Mouse (Mus musculus): ENCODE measurements around the gene Tmem221.
"Not testable (repeated sequence)": the region's sequence is repeated elsewhere in the genome, so short reads cannot be mapped to it uniquely, and the experiment has no call there.

Tmem221 gene

DNA sequence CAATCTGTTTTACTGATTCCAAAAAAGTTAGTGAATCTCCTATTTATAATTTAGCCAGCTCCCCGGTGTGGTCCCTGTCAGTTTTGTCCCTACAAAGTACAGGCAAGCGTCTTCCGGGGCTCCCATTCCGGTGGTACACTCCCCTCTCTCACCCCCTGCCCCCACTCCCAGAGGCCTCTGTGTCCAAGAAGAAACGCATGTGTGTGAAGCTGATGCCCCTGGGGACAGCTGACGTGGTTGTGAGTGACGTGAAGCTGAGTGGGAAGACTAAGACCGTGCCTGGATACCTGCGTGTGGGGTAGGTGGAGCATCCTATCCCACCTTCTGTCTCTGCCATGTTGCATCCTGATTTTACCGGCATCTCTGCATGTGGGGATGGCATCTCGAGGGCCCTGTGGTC is 13.6 kb downstream of the Tmem221 start:
- Histone ChIP-seq H3K4me3 (replicated peaks; ENCODE audit: low read length) (no peak overlapping the region), H3K36me3 (ENCODE audit: insufficient read depth, low read length) (peaks cover 40% of the 10 kb centered on the region), H3K4me1 (replicated peaks; ENCODE audit: low read depth, low read length) (peaks cover 27% of the 10 kb centered on the region), H3K9me3 (ENCODE audit: low read length) (no peaks in the 10 kb centered on the region), H3K27me3 (ENCODE audit: insufficient read depth, low read length) (peaks cover 9% of the 10 kb centered on the region; the same call in 1 of the 2 replicates)
- TF ChIP-seq POU5F1 (IDR thresholded peaks at IDR 0.05; ENCODE audit: borderline replicate concordance, low read length) (no peak), NANOG (IDR thresholded peaks at IDR 0.05; ENCODE audit: borderline replicate concordance, low read length) (no peak), CTCF (conservative IDR thresholded peaks at IDR 0.05; ENCODE audit: low read length) (no peak)

DNA sequence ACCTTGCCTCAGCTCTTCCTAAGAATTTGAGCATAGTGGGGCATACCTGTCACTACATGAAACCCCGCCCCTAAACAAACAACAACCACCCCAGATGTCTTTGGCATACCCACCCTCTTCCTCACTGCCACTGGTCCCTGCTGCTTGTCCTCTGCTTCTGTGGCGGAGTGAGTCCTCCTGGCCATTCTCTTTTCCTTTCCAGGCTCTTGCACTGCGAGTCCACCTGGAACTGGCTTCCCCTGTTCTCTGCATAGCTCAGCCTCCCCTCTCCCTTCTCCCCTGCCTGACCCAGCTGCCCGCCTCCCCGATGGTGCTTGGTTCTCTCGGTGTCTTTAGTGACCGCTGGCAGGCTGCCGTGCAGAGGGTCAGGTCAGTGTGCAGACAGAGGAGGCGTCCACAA is 14.9 kb downstream of the Tmem221 start:
- H3K9me3 ChIP-seq (ENCODE audit: low read length): no peaks in the 10 kb centered on the region
- H3K27me3 ChIP-seq (ENCODE audit: insufficient read depth, low read length): peaks cover 18% of the 10 kb centered on the region
- peak overlapping the region; percentile 97 for H3K4me3 ChIP-seq (replicated peaks; ENCODE audit: low read length)
- H3K36me3 ChIP-seq (ENCODE audit: insufficient read depth, low read length): peaks cover 38% of the 10 kb centered on the region
- TF ChIP-seq POU5F1 (IDR thresholded peaks at IDR 0.05; ENCODE audit: borderline replicate concordance, low read length) (no peak), NANOG (IDR thresholded peaks at IDR 0.05; ENCODE audit: borderline replicate concordance, low read length) (no peak), CTCF (conservative IDR thresholded peaks at IDR 0.05; ENCODE audit: low read length) (no peak)
- H3K4me1 ChIP-seq (replicated peaks; ENCODE audit: low read depth, low read length): peaks cover 25% of the 10 kb centered on the region

DNA sequence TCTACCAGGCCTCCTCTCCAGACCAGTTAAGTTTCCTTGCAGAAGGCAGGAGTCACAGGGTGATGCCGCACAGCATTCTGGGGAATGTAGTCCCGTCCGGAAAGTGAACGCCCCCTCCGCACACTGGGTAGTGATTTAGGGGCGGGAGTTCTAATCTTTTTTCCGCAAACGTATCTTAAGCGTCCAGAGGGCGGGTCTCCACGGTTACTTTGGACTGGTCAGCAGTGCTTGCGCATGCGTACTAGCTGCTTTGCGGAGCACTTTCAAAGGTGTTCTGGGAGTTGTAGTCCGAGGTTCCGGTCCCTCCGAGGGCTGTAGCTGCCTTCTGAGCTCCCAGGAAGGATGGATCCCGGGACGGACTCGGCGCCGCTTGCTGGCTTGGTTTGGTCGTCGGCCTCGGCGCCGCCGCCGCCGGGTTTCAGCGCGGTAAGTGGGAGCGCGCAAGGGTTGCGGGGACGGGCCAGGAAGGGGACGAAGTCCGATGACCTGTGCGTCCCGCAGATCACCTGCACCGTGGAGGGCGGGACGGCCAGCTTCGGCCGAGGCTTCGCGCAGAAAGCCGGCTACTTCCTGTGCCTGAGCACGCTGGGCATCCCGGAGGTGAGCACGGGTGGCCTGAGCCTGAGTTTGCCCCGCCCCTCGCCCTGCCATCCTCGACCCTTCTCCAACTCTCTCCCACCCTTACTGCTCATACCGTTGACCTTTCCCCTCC is 15.9 kb downstream of the Tmem221 start, which contains the start of gene Mvb12a:
Gene Mvb12a (plus strand): TSS at position 291 of the 712 bp plus-strand sequence.
- peak within 1 kb of the TSS; percentile 97 for H3K4me3 ChIP-seq (replicated peaks; ENCODE audit: low read length)
- TF ChIP-seq NANOG (IDR thresholded peaks at IDR 0.05; ENCODE audit: borderline replicate concordance, low read length): no peak; the same call in 1 of the 2 replicates
- no peak for TF ChIP-seq POU5F1 (IDR thresholded peaks at IDR 0.05; ENCODE audit: borderline replicate concordance, low read length)
- TF ChIP-seq CTCF (conservative IDR thresholded peaks at IDR 0.05; ENCODE audit: low read length): no peak
- H3K9me3 ChIP-seq (ENCODE audit: low read length): no peaks in the 10 kb centered on the region
- H3K27me3 ChIP-seq (ENCODE audit: insufficient read depth, low read length): peaks cover 28% of the 10 kb centered on the region
- H3K36me3 ChIP-seq (ENCODE audit: insufficient read depth, low read length): peaks cover 30% of the 10 kb centered on the region
- H3K4me1 ChIP-seq (replicated peaks; ENCODE audit: low read depth, low read length): peaks cover 29% of the 10 kb centered on the region

DNA sequence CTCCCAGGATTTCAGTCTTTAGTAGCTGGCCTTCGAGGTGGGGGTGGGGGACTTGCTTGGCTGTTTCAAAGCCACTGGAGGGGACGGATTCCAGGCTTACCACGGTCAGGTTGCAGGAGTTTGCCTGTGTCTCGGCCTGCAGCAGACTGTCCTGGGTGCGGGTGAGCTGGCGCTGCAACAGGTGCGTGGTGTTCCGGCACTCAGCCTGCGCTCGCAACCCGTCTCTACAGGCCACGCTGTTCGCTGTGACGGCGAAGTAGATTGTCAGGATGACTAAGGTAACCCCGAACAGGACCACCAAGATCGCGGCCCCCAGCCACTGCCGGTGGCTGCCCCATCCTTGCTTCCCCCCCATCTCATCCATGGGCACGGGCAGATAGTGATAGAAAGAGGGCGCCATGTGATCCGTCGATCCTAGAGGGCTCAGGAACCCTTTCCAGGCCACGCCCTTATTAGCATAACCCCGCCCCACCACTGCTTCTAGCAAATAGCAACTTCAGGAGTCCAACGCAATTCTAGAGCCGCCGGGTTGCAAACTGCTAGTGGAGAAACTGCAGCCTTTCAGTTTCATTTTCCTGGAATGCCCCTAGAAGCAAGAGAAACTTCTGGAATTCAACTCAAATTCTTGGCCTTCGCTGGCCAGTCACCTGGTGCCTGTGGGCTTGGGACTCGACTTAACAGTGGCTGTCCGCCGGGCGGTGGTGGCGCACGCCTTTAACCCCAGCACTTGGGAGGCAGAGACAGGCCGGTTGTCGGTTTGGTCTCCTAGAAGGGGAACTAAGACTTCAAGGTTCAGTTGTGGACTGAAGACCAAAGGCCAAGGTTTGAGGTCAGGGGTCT is 21.4 kb downstream of the Tmem221 start, which contains the start of gene Bst2:
Gene Bst2 (minus strand): TSS at position 429 of the 840 bp plus-strand sequence.
- Histone ChIP-seq H3K4me3 (replicated peaks; ENCODE audit: low read length) (peak within 1 kb of the TSS; percentile 81), H3K9me3 (ENCODE audit: low read length) (no peaks in the 10 kb centered on the region), H3K27me3 (ENCODE audit: insufficient read depth, low read length) (peaks cover 55% of the 10 kb centered on the region), H3K4me1 (replicated peaks; ENCODE audit: low read depth, low read length) (peaks cover 58% of the 10 kb centered on the region), H3K36me3 (ENCODE audit: insufficient read depth, low read length) (peaks cover 15% of the 10 kb centered on the region)
- TF ChIP-seq NANOG (IDR thresholded peaks at IDR 0.05; ENCODE audit: borderline replicate concordance, low read length): no peak
- no peak for TF ChIP-seq CTCF (conservative IDR thresholded peaks at IDR 0.05; ENCODE audit: low read length)
- TF ChIP-seq POU5F1 (IDR thresholded peaks at IDR 0.05; ENCODE audit: borderline replicate concordance, low read length): no peak

DNA sequence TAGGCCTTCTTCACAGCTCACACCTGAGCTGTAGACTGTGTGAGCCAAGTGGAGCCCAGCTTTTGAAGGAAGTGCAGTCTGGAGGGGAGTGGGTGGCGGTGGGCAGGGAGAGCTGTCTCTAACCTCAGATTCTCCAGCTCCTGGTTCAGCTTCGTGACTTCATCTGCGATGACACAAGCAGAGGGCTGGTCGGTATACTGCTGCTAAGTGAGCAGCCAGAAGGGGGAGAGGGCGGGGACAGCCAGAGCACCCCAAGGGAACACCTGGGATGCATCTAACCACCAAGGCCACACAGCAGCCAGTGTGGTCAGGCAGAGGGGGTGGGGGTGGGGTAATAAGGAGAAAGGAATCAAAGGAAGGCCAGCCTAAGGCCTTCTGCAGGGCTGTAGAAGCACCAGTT is 23.0 kb downstream of the Tmem221 start:
- peak overlapping the region; percentile 81 for H3K4me3 ChIP-seq (replicated peaks; ENCODE audit: low read length)
- H3K36me3 ChIP-seq (ENCODE audit: insufficient read depth, low read length): peaks cover 15% of the 10 kb centered on the region
- peaks cover 56% of the 10 kb centered on the region for H3K4me1 ChIP-seq (replicated peaks; ENCODE audit: low read depth, low read length)
- H3K27me3 ChIP-seq (ENCODE audit: insufficient read depth, low read length): peaks cover 50% of the 10 kb centered on the region
- TF ChIP-seq POU5F1 (IDR thresholded peaks at IDR 0.05; ENCODE audit: borderline replicate concordance, low read length) (no peak), NANOG (IDR thresholded peaks at IDR 0.05; ENCODE audit: borderline replicate concordance, low read length) (no peak), CTCF (conservative IDR thresholded peaks at IDR 0.05; ENCODE audit: low read length) (no peak)
- H3K9me3 ChIP-seq (ENCODE audit: low read length): no peaks in the 10 kb centered on the region

DNA sequence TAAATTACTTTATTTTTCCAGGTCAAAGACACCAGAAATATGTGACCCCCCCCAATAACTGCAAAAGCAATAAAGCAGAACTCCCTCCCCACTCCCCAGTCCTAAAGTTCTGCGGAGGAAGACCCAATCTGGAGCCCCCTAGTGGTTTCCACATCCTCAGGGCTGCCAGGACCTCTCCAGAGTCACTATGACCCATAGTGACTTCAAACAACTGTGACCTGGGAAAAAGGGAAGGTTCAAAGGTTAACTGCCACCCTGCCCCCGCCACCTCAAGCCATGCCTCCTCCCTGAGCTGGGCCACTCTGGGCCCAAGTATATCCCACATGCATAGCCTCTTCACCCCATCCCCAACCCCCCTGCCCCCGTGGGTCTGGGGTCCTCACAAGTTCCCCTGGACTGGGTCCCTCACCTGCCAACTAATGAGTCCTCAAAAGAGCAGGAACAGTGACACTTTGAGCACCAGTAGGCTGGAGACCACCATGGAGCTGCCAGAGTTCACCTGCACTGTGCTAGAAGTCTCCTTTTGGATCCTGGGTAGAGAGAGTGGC is 24.3 kb downstream of the Tmem221 start:
- TF ChIP-seq NANOG (IDR thresholded peaks at IDR 0.05; ENCODE audit: borderline replicate concordance, low read length) (no peak), CTCF (conservative IDR thresholded peaks at IDR 0.05; ENCODE audit: low read length) (peak; percentile 25)
- H3K27me3 ChIP-seq (ENCODE audit: insufficient read depth, low read length): peaks cover 41% of the 10 kb centered on the region
- H3K9me3 ChIP-seq (ENCODE audit: low read length): no peaks in the 10 kb centered on the region
- H3K36me3 ChIP-seq (ENCODE audit: insufficient read depth, low read length): peaks cover 15% of the 10 kb centered on the region
- peaks cover 69% of the 10 kb centered on the region for H3K4me1 ChIP-seq (replicated peaks; ENCODE audit: low read depth, low read length)
- no peak overlapping the region for H3K4me3 ChIP-seq (replicated peaks; ENCODE audit: low read length)

DNA sequence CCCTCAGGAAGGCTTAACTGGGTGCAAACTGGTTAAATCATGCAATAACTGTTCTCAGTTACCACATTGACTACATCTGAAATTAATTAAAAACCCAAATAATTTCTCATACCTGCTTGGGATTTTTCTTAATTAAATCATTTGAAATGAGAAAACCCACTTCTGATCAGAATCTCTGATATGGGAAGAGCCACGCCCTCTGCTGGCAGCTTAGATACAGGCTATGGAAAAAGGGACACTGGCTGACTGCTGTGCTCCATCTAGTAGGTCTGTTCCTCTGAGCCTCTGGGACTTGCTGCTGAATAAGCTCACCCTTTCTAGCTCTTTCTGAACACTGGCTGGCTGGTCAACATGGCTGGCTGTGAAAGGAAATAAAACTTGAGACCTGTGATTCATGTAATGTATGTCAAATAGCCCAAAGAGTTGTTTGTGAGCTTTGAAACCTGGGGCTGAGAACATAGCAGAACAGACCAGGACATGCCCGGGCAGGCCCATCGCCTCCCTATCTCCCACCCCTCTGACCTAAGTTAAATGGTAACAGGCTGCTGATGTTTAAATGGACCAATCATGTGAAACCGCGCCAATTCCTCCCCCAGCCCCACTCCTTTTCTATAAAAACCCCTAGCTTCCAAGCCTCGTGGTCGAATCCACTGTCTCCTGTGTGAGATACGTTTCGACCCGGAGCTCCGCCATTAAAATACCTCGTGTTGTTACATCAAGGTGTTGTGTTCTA is 27.8 kb downstream of the Tmem221 start:
- peaks cover 73% of the 10 kb centered on the region for H3K4me1 ChIP-seq (replicated peaks; ENCODE audit: low read depth, low read length)
- peaks cover 33% of the 10 kb centered on the region for H3K27me3 ChIP-seq (ENCODE audit: insufficient read depth, low read length)
- peaks cover 14% of the 10 kb centered on the region for H3K36me3 ChIP-seq (ENCODE audit: insufficient read depth, low read length)
- not testable (repeated sequence) for H3K9me3 ChIP-seq (ENCODE audit: low read length)
- H3K4me3 ChIP-seq (replicated peaks; ENCODE audit: low read length): peak overlapping the region; percentile 39; the same call in 1 of the 2 replicates
- TF ChIP-seq CTCF (conservative IDR thresholded peaks at IDR 0.05; ENCODE audit: low read length): peak; percentile 60
